In the genomic region with DNA sequence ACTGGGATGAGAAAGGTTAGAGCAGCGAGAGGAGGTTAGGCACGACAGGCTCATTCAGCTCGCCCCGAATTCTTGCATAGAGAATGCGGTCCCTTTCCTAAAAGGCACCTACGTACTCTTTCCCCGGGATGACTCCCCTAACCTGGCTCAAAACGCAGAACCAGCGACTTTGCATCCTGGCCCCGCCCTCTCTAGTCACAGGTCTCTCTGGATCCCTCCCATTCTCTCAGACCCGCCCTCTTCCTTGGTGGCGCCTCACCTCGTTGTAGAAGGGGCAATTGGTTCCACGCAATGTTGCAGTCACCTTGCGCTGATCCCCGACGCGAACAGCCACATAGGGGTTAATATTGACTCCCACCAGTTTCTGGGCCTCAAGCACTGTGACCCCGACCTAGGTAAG, we compare ENCODE assay signal across 1 mouse cellular context.
TF ChIP-seq lines count a peak whose summit lies in the region.

No protein-coding gene starts in this region.

TF ChIP-seq in CH12.LX, 34 proteins besides CTCF, POLR2A, EP300 and RAD21 (continued from another document):
- TF ChIP-seq JUN (IDR thresholded peaks at IDR 0.05; ENCODE audit: insufficient read depth, low read depth, low read length) (no peak), PAX5 (IDR thresholded peaks at IDR 0.05; ENCODE audit: low read length) (no peak), SIN3A (IDR thresholded peaks at IDR 0.05; ENCODE audit: low read length) (no peak), MXI1 (IDR thresholded peaks at IDR 0.05; ENCODE audit: low read depth, low read length) (no peak), USF2 (conservative IDR thresholded peaks at IDR 0.05; ENCODE audit: low read depth, low read length) (no peak), MAX (IDR thresholded peaks at IDR 0.05; ENCODE audit: low read length) (no peak), MAFK (IDR thresholded peaks at IDR 0.05; ENCODE audit: insufficient replicate concordance, low read length) (no peak), MEF2A (IDR thresholded peaks at IDR 0.05; ENCODE audit: borderline replicate concordance, low read depth, low read length) (no peak)
